Mouse (Mus musculus): ENCODE measurements around the gene Kcnh2.

DNA sequence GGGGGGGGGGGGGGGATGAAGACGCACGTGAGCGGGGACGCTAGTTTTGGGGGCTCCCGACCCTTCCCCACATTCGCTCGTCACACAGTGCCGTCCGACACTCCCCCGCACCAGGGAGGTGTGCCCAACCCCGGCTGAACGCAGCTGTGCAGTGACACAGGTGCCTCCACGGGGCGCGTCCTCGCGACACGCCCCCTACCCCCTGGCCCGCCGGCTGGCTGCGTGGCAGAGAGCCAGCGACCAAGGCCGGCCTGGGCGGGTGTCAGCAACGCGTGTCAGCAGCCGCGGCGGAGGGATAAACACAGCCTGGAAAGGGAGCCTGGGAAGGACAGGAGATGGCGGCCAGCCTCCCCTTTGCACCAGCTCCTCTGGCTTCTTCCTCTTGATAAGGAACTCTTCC is 2.9 kb downstream of the Kcnh2 start:
- no peak for TF ChIP-seq POLR2A (IDR thresholded peaks at IDR 0.05; ENCODE audit: low read depth, low read length)
- no peak for TF ChIP-seq CTCF (IDR thresholded peaks at IDR 0.05; ENCODE audit: extremely low read depth, insufficient read depth, insufficient read length, insufficient replicate concordance)

Measured in spleen, adult 2 months (tissue).